Mouse (Mus musculus) small intestine, adult 2 months (tissue): ENCODE measurements around the gene Tnik.

Experiments
- CTCF ChIP-seq: fragments of 200-500 bp; IDR thresholded peaks from 2 replicates; pipeline ENCODE4 v1.5.1; 2012; ENCODE audit warnings: low read depth, mild to moderate bottlenecking, control low read depth, inconsistent platforms, low read length, moderate library complexity, mixed read lengths; ENCODE audit not compliant: insufficient replicate concordance, insufficient read length; ENCODE audit errors: extremely low read depth
- POLR2A ChIP-seq: fragments of 200-500 bp; IDR thresholded peaks from 2 replicates; pipeline ENCODE4 v1.6.1; 2012; ENCODE audit warnings: low read depth, mild to moderate bottlenecking, control low read depth, inconsistent platforms, low read length, moderate library complexity

- no peak for TF ChIP-seq CTCF
- TF ChIP-seq POLR2A, result no peak
Observed at GRCm38 (mm10) chr3:28577301-28577700, 314.3 kb downstream of the Tnik start.
